Mouse (Mus musculus) heart, embryonic 14.5 days (tissue): ENCODE measurements around the gene Acta2. TPM values are rescaled to one million over a fixed set of nuclear protein-coding genes. Genes with fewer than 3 reads are reported as not detected.
"Not testable (repeated sequence)": the region's sequence is repeated elsewhere in the genome, so short reads cannot be mapped to it uniquely, and the experiment has no call there.

Experiments
- ATAC-seq: fragments of 200-750 bp; cut with Nextera tagmentation; 2 replicates; pipeline ENCODE4 v1.8.0; 2017; ENCODE audit warnings: low read depth, moderate TSS enrichment; ENCODE audit not compliant: insufficient number of reproducible peaks, insufficient read depth, low FRiP score
- H3K27ac ChIP-seq, 2 experiments: fragments of 200-500 bp in 1 of 2; fragments of 300-500 bp in 1 of 2; sonication (generic) in 1 of 2; replicated peaks in 1 of 2; 2 replicates each; pipeline ENCODE4 v1.5.1; 2012 to 2014; ENCODE audit warnings: low read depth in 2 of 2, low read length in 2 of 2, control low read depth in 1 of 2, mild to moderate bottlenecking in 1 of 2, mixed read lengths in 1 of 2; ENCODE audit not compliant: control insufficient read depth in 1 of 2, insufficient read depth in 1 of 2
- H3K27me3 ChIP-seq: fragments of 300-500 bp; sonication (generic); 2 replicates; pipeline ENCODE4 v1.6.1; 2014; ENCODE audit warnings: mild to moderate bottlenecking, low read length, control low read depth; ENCODE audit not compliant: control insufficient read depth, insufficient read depth
- H3K36me3 ChIP-seq: fragments of 300-500 bp; sonication (generic); 2 replicates; pipeline ENCODE4 v1.6.1; 2014; ENCODE audit warnings: mild to moderate bottlenecking, control low read depth, low read length, mixed read lengths; ENCODE audit not compliant: control insufficient read depth, insufficient read depth
- H3K4me1 ChIP-seq, 2 experiments: fragments of 200-500 bp in 1 of 2; fragments of 300-500 bp in 1 of 2; sonication (generic) in 1 of 2; 2 replicates each; pipeline ENCODE4 v1.6.1; 2012 to 2014; ENCODE audit warnings: low read length in 2 of 2, control low read depth in 1 of 2, mixed read lengths in 1 of 2; ENCODE audit not compliant: control insufficient read depth in 2 of 2, insufficient read depth in 2 of 2
- H3K4me2 ChIP-seq: fragments of 300-500 bp; sonication (generic); 2 replicates; pipeline ENCODE4 v1.6.1; 2014; ENCODE audit warnings: mild to moderate bottlenecking, low read length
- H3K4me3 ChIP-seq, 2 experiments: fragments of 200-500 bp in 1 of 2; fragments of 300-500 bp in 1 of 2; sonication (generic) in 1 of 2; 2 replicates each; pipeline ENCODE4 v1.5.1; 2012 to 2014; ENCODE audit warnings: low read length in 2 of 2, mild to moderate bottlenecking in 2 of 2, control low read depth in 1 of 2, low read depth in 1 of 2, moderate library complexity in 1 of 2; ENCODE audit not compliant: control insufficient read depth in 1 of 2, insufficient read depth in 1 of 2
- H3K9ac ChIP-seq: fragments of 300-500 bp; sonication (generic); 2 replicates; pipeline ENCODE4 v1.6.1; 2014; ENCODE audit warnings: mild to moderate bottlenecking, low read length
- H3K9me3 ChIP-seq: fragments of 300-500 bp; sonication (generic); 2 replicates; pipeline ENCODE4 v1.6.1; 2016; ENCODE audit warnings: low read length, control low read depth; ENCODE audit not compliant: control insufficient read depth
- WGBS: fragments of 180-500 bp; shearing (Covaris S2); extraction: QIAGEN DNeasy Blood & Tissue Kit; methylation state at CpG from one replicate; pipeline ENCODE4 v1.1.7; 2014; 5-methylcytosine and 5-hydroxymethylcytosine counted together
- polyA plus RNA-seq: library from polyadenylated mRNA; unstranded; fragments of >200 nt; fragmentation: Nextera tagmentation; extraction: Ambion mirVana; gene quantifications from 2 replicates; pipeline ENCODE4 v1.2.1, GENCODE M21; 2014

Gene Acta2
- polyA plus RNA-seq, 1 experiment from 2014 or later: 1,199 TPM

DNA sequence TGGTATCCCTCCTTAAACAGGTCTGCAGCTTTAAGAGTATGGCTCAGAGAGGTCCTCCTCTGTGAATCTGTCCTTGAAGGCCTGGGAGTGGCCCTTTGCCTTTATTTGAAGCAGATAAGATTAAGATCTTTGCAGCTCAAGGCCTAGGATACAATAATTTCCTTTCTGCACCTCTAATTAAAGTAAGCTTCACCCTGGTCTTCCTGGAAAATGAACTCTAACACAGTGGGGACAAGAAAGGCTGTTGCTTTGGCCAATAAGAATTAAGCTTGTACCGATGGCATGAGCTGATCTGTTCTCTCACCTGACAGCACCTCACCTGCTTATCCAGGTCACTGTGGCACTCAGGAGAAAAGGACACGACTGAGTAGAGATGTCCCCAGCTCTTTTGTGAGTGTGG is 44.5 kb downstream of the Acta2 start:
- no peak overlapping the region for H3K4me3 ChIP-seq
- 56% methylated on average over 2 of the region's 2 CpGs for WGBS
- no peak for ATAC-seq

DNA sequence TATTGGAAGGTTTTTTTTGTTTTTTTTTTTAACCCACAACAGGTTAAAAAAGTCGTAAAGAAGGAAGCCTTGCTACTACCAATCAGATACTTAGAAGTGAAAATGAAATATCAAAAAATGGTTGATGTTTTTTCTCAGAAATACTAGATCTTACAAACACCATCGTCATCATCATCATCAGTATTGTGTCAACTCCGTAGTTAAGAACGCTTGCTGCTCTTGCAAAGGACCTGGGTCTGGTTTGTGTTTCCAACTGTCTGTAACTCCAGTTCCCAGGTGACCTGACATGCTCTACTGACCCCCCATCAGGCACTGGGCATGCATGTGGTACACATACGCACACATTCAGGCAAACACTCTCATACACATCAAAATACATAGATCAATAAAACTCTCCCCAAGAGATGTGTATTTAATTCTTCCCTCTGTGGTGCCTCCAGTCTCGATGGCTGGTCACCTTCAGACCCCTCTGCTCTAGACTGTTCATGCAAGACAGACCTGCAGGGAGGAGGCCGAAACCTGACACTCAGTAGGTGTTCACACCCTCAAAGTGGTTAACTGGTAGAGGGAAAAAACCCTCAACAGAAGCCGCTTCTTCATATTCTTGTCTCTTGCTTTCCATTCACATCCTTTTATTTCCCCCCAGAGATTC is 45.3 kb downstream of the Acta2 start:
- no peak overlapping the region for H3K27ac ChIP-seq
- H3K4me1 ChIP-seq: no peaks in the 10 kb centered on the region
- 82% methylated on average over 8 of the region's 8 CpGs for WGBS
- H3K9ac ChIP-seq: no peak overlapping the region
- no peaks in the 10 kb centered on the region for H3K36me3 ChIP-seq
- H3K4me3 ChIP-seq: no peak overlapping the region
- H3K27me3 ChIP-seq: no peaks in the 10 kb centered on the region
- no peak overlapping the region for H3K4me2 ChIP-seq
- H3K9me3 ChIP-seq: no peaks in the 10 kb centered on the region
- ATAC-seq: no peak

More for the DNA sequence above, 44.5 kb downstream of the Acta2 start:
- H3K36me3 ChIP-seq: no peaks in the 10 kb centered on the region
- H3K4me2 ChIP-seq: no peak overlapping the region
- no peaks in the 10 kb centered on the region for H3K27me3 ChIP-seq
- H3K27ac ChIP-seq: no peak overlapping the region
- H3K9me3 ChIP-seq: no peaks in the 10 kb centered on the region
- H3K9ac ChIP-seq: no peak overlapping the region
- H3K4me1 ChIP-seq: no peaks in the 10 kb centered on the region

DNA sequence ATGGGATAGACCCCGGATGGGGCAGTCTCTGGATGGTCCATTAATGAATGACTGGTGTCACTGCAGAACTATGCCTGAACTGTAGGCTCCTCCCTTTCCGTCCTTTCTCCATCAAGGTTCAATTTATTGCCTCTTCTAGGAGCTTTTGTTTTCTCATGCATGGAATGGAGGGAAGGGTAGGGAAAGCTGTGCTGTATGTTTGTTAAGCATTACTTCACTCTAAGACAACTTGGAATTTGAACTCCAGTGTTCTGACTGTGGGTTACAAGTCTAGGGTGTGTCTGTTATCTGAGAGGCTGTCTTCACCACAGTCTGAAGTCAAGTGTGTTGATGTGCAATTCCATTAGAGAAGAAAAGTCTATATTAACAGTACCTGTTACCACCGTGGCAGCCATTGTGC is 46.4 kb downstream of the Acta2 start:
- ATAC-seq: no peak
- Histone ChIP-seq H3K9me3 (no peaks in the 10 kb centered on the region), H3K4me1 (no peaks in the 10 kb centered on the region), H3K27ac (no peak overlapping the region), H3K9ac (no peak overlapping the region), H3K36me3 (no peaks in the 10 kb centered on the region), H3K4me2 (no peak overlapping the region), H3K4me3 (no peak overlapping the region), H3K27me3 (no peaks in the 10 kb centered on the region)
- 61% methylated on average over 3 of the region's 3 CpGs for WGBS

DNA sequence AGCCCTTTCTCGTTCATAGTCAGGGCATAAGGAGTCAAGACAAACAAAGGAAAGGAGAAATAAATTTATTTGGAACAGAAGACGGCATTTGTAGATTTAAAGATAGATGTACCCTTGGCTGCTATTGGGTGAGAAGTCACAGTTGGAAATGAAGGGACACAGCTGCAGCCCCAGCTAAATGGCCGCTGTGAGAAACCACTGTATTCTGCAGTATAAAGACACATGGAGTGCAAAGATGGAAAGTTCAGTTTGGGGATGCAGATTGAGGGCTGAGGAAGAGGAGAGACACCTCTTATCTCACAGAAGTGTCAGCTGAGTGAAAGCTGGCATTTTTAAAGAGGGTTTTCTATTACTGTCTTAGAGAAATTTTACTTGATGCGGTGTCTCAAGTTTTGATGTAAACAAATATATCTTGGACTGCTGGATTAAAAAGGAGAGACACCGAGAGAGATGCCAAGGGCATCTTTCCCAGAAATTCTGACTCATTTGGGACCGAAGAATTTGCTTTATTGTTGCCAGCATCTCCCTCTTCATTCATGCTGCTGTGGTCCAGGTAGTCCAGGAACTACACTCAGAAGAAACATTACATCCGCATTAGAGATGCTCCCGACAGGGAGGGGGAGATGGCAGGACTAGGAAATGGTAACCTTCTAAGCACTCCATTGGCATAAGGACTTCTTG is 48.5 kb downstream of the Acta2 start:
- no peaks in the 10 kb centered on the region for H3K27me3 ChIP-seq
- no peaks in the 10 kb centered on the region for H3K9me3 ChIP-seq
- 77% methylated on average over 8 of the region's 8 CpGs for WGBS
- H3K9ac ChIP-seq: no peak overlapping the region
- no peak overlapping the region for H3K4me3 ChIP-seq
- no peak overlapping the region for H3K27ac ChIP-seq
- no peaks in the 10 kb centered on the region for H3K36me3 ChIP-seq
- H3K4me1 ChIP-seq: no peaks in the 10 kb centered on the region
- H3K4me2 ChIP-seq: no peak overlapping the region
- ATAC-seq: no peak

DNA sequence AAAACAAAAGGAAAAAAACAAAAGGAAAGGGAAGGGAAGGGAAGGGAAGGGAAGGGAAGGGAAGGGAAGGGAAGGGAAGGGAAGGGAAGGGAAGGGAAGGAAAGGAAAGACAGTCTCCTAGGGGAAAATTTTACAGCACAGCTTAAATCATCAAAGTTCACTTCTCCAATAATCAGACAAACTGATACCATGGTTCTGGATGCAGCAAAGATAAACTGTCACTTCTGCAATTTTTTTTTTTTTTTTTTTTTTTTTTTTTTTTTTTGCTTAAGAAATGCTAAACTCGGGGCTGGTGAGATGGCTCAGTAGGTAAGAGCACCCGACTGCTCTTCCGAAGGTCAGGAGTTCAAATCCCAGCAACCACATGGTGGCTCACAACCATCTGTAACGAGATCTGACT is 49.3 kb downstream of the Acta2 start:
- H3K4me3 ChIP-seq, H3K9me3 ChIP-seq, H3K4me2 ChIP-seq, H3K36me3 ChIP-seq, H3K27me3 ChIP-seq, H3K27ac ChIP-seq, ATAC-seq, H3K4me1 ChIP-seq, H3K9ac ChIP-seq: not testable (repeated sequence)
- 70% methylated on average over 4 of the region's 4 CpGs for WGBS

DNA sequence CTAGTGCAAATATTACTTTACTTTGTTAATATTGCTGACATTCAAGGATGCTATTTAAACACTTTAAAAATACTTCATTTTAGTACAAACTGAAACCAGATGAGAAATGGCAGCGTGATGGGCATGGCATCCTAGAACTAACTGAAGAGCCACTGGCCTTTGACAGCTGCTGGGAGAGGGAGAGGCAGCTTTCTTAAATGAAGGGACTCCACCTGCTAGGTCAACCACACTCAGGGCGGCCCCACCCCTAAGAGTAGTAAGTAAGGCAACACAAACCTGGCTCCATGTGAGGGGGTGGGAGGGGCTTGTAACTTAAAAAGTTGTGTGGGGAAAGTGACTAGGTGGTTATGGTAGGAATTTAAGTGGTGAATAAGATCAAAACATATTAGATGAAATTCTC is 52.7 kb downstream of the Acta2 start:
- no peak overlapping the region for H3K9ac ChIP-seq
- 78% methylated on average over 2 of the region's 2 CpGs for WGBS
- no peaks in the 10 kb centered on the region for H3K36me3 ChIP-seq
- H3K9me3 ChIP-seq: no peaks in the 10 kb centered on the region
- H3K27ac ChIP-seq: no peak overlapping the region
- no peaks in the 10 kb centered on the region for H3K4me1 ChIP-seq
- no peak for ATAC-seq
- no peak overlapping the region for H3K4me2 ChIP-seq
- no peak overlapping the region for H3K4me3 ChIP-seq
- H3K27me3 ChIP-seq: no peaks in the 10 kb centered on the region

DNA sequence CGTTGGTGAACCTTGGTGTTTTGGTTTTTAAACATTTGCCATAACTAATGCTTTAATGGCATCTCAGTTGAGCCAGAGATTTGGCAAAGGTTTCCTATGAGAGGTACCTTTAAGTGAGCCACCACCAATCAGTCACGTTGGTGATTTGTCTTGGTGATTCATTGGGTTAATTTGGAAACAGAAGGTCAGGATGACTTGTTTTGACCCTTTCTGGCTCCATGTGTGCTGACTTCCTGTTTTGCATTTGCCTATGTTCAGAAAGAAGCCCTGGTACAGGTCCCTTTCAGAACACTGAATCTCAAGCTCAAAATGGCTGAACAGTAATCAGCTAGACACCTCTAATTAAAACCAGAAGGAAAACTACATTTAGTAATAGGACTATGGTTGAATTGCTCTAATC is 55.9 kb downstream of the Acta2 start:
- Histone ChIP-seq H3K4me3 (no peak overlapping the region), H3K27ac (no peak overlapping the region), H3K27me3 (no peaks in the 10 kb centered on the region), H3K4me2 (no peak overlapping the region), H3K9me3 (no peaks in the 10 kb centered on the region), H3K36me3 (no peaks in the 10 kb centered on the region), H3K4me1 (no peaks in the 10 kb centered on the region), H3K9ac (no peak overlapping the region)
- ATAC-seq: no peak
- WGBS: 60% methylated on average over 2 of the region's 2 CpGs

GRCm38 (mm10) chr19:34198901-34199300 is 56.5 kb downstream of the Acta2 start:
- Histone ChIP-seq H3K36me3 (no peaks in the 10 kb centered on the region), H3K4me1 (no peaks in the 10 kb centered on the region), H3K9me3 (no peaks in the 10 kb centered on the region), H3K4me2 (no peak overlapping the region), H3K9ac (no peak overlapping the region), H3K27me3 (no peaks in the 10 kb centered on the region), H3K27ac (no peak overlapping the region), H3K4me3 (no peak overlapping the region)
- no peak for ATAC-seq
- WGBS: 77% methylated on average over 4 of the region's 4 CpGs
